Mouse (Mus musculus): ENCODE results near the gene Dclre1a.

DNA sequence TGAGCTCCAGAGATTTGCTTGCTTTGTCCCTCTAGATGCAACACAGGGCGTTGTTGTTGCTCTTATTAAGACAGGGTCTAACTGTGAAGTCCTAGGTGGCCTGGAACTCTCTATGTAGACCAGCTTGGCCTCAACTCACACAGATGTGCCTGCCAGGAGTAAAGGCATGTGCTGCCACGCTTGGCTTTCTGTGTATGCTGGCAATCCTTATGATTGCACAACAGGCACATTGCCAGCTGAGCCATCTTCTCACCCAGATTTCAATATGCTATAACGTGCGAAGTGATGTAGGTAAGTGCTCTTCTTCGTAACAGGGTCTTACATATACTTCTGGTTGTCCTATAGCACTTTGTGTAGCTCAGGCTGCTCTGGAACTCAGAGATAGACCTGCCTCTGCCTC, 23.9 kb upstream of the Dclre1a start:
- no peak for TF ChIP-seq GATA1 (IDR thresholded peaks at IDR 0.05; ENCODE audit: low read length)
- TF ChIP-seq TAL1 (IDR thresholded peaks at IDR 0.05; ENCODE audit: low read length) = no peak
